Mouse (Mus musculus) lung, adult 2 months (tissue): ENCODE measurements around the gene Hook2.

ENCODE experiments used
- CTCF ChIP-seq: fragments of 200-500 bp; IDR thresholded peaks from 2 replicates; pipeline ENCODE4 v1.5.1; 2011; ENCODE audit warnings: mild to moderate bottlenecking, low read length, control low read depth; ENCODE audit not compliant: insufficient read depth
- POLR2A ChIP-seq: fragments of 200-500 bp; IDR thresholded peaks from 2 replicates; pipeline ENCODE4 v1.6.1; 2011; ENCODE audit warnings: low read depth, mild to moderate bottlenecking, control low read depth, low read length, borderline replicate concordance; ENCODE audit errors: extremely low read depth

DNA sequence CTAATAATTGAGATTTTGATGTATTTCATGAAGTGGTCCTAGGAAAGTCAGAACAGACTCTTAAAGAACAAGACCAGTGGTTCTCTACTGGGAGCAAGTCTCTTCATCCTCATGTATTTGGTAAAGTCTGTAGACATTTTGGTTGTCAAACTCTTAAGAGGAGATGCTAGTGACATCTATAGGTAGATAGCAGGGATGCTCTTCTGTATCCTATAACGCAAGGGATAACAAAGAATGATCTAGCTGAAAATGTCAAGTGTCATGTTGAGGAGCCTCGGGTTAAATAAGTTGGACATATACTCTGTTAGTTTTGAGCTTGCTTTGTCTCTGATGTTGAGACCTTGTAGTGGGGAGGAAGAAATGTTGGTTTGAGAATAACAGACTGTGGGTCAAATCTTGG, 37.5 kb downstream of the Hook2 start:
- TF ChIP-seq POLR2A (no peak), CTCF (no peak)
